Comparison of ENCODE assay signal across 29 mouse cellular contexts in genomic region chr4:137793611-137794010, GRCm38 (mm10). TPM values are rescaled to one million over a fixed set of nuclear protein-coding genes. Genes with fewer than 3 reads are reported as not detected.
DNase-seq lines count a peak whose midpoint lies in the region; ATAC-seq lines count a peak whose summit lies in the region.
"Had no signal": no experiment of that assay in that cellular context is flagged by ENCODE, and none has a peak within 500 bp of the region (broad histone marks: within the 10 kb centered on the region; RNA-seq: fewer than 3 reads in every experiment).

No protein-coding gene starts in this region.

- no peak overlapping the region for H3K4me3 ChIP-seq in kidney, embryonic 15.5 days (replicated peaks)
- H3K4me3 ChIP-seq in midbrain, embryonic 10.5 days, result no peak overlapping the region
- H3K4me3 ChIP-seq in midbrain, embryonic 11.5 days (ENCODE audit: low read depth, low read length), result no peak overlapping the region
- no peak overlapping the region for H3K4me3 ChIP-seq in embryonic facial prominence, embryonic 12.5 days
- H3K4me3 ChIP-seq in hindbrain, embryonic 14.5 days (replicated peaks; ENCODE audit: low read length), result no peak overlapping the region
- H3K4me3 ChIP-seq: forebrain, embryonic 10.5 days; forebrain, embryonic 15.5 days; heart, adult 2 months; heart, embryonic 12.5 days; hindbrain, embryonic 13.5 days; limb, embryonic 12.5 days had no signal

- no peak for ATAC-seq in kidney, embryonic 15.5 days (replicated peaks; ENCODE audit: low FRiP score)
- no peak for ATAC-seq in midbrain, embryonic 11.5 days (ENCODE audit: low FRiP score)
- ATAC-seq in embryonic facial prominence, embryonic 12.5 days (ENCODE audit: insufficient number of reproducible peaks, insufficient read depth, low FRiP score, low TSS enrichment), result no peak
- ATAC-seq in hindbrain, embryonic 14.5 days (ENCODE audit: low FRiP score), result no peak
- ATAC-seq: forebrain, embryonic 15.5 days; intestine, postnatal 0 days; midbrain, embryonic 16.5 days had no signal

- H3K27me3 ChIP-seq in kidney, embryonic 15.5 days, result peaks cover 44% of the 10 kb centered on the region
- peaks cover 49% of the 10 kb centered on the region for H3K27me3 ChIP-seq in midbrain, embryonic 10.5 days (ENCODE audit: low read depth, poor library complexity, severe bottlenecking)
- peaks cover 4% of the 10 kb centered on the region for H3K27me3 ChIP-seq in midbrain, embryonic 11.5 days (ENCODE audit: control insufficient read depth, insufficient read depth, low read length)
- peaks cover 33% of the 10 kb centered on the region for H3K27me3 ChIP-seq in embryonic facial prominence, embryonic 12.5 days
- H3K27me3 ChIP-seq in hindbrain, embryonic 14.5 days (ENCODE audit: control insufficient read depth, insufficient read depth, low read length), result 0 out of 2 replicates have a peak, but pooled peaks cover 9% of the 10 kb centered on the region

- DNase-seq in kidney, postnatal 14 days, result peak; percentile 23
- no peak for DNase-seq in midbrain, embryonic 10.5 days (ENCODE audit: low spot score)
- no peak for DNase-seq in midbrain, embryonic 11.5 days (ENCODE audit: low spot score, missing footprints)
- no peak for DNase-seq in hindbrain, embryonic 14.5 days (ENCODE audit: low spot score)
- no peak for DNase-seq in lung, postnatal 4 days
- DNase-seq: adrenal gland, postnatal 14 days; B cell, adult 2 months; cerebellum, adult 11 months; cerebellum, adult 9-10 months; cerebellum, postnatal 36 days; embryo, embryonic 11 days; heart, adult 2 months; heart, postnatal 4 days; layer of hippocampus, adult 9-11 months; lung, adult 18-20 months; lung, postnatal 10 days; right cerebral cortex, postnatal 25 days; thymus, postnatal 25 days had no signal

- H3K27ac ChIP-seq in kidney, embryonic 15.5 days, result no peak overlapping the region
- H3K27ac ChIP-seq in midbrain, embryonic 10.5 days (replicated peaks), result peak overlapping the region; percentile 28; the same call in 1 of the 2 replicates
- no peak overlapping the region for H3K27ac ChIP-seq in midbrain, embryonic 11.5 days (ENCODE audit: low read depth, low read length)
- H3K27ac ChIP-seq in embryonic facial prominence, embryonic 12.5 days, result peak overlapping the region; percentile 65
- H3K27ac ChIP-seq in hindbrain, embryonic 14.5 days, result no peak overlapping the region
- H3K27ac ChIP-seq: forebrain, embryonic 15.5 days; heart, adult 2 months; hindbrain, embryonic 13.5 days; kidney, postnatal 0 days; limb, embryonic 12.5 days had no signal

- H3K36me3 ChIP-seq in kidney, embryonic 15.5 days, result no peaks in the 10 kb centered on the region
- no peaks in the 10 kb centered on the region for H3K36me3 ChIP-seq in midbrain, embryonic 10.5 days
- H3K36me3 ChIP-seq in midbrain, embryonic 11.5 days (ENCODE audit: control insufficient read depth, insufficient read depth, low read length), result no peaks in the 10 kb centered on the region
- H3K36me3 ChIP-seq in embryonic facial prominence, embryonic 12.5 days, result no peaks in the 10 kb centered on the region
- H3K36me3 ChIP-seq in hindbrain, embryonic 14.5 days (replicated peaks; ENCODE audit: control insufficient read depth, insufficient read depth), result no peaks in the 10 kb centered on the region
- H3K36me3 ChIP-seq: forebrain, embryonic 10.5 days; forebrain, embryonic 15.5 days; G1E; heart, embryonic 12.5 days; hindbrain, embryonic 13.5 days; limb, embryonic 12.5 days had no signal

- H3K9me3 ChIP-seq in kidney, embryonic 15.5 days (replicated peaks), result no peaks in the 10 kb centered on the region
- H3K9me3 ChIP-seq in midbrain, embryonic 10.5 days (replicated peaks), result no peaks in the 10 kb centered on the region
- H3K9me3 ChIP-seq in midbrain, embryonic 11.5 days (ENCODE audit: control insufficient read depth, low read length), result no peaks in the 10 kb centered on the region
- no peaks in the 10 kb centered on the region for H3K9me3 ChIP-seq in embryonic facial prominence, embryonic 12.5 days
- no peaks in the 10 kb centered on the region for H3K9me3 ChIP-seq in hindbrain, embryonic 14.5 days (ENCODE audit: control insufficient read depth, low read length)
- H3K9me3 ChIP-seq: forebrain, embryonic 10.5 days; forebrain, embryonic 15.5 days; heart, embryonic 12.5 days; hindbrain, embryonic 13.5 days; limb, embryonic 12.5 days had no signal

- no peak overlapping the region for H3K4me2 ChIP-seq in kidney, embryonic 15.5 days
- H3K4me2 ChIP-seq in midbrain, embryonic 11.5 days, result no peak overlapping the region
- no peak overlapping the region for H3K4me2 ChIP-seq in embryonic facial prominence, embryonic 12.5 days (replicated peaks)
- H3K4me2 ChIP-seq in hindbrain, embryonic 14.5 days (replicated peaks), result no peak overlapping the region
- H3K4me2 ChIP-seq: forebrain, embryonic 15.5 days; heart, embryonic 12.5 days; hindbrain, embryonic 13.5 days; limb, embryonic 12.5 days had no signal

- 78% methylated on average over 7 of the region's 7 CpGs for WGBS in kidney, embryonic 15.5 days
- WGBS in midbrain, embryonic 10.5 days, result 86% methylated on average over 7 of the region's 7 CpGs
- WGBS in midbrain, embryonic 11.5 days, result 85% methylated on average over 7 of the region's 7 CpGs
- 86% methylated on average over 7 of the region's 7 CpGs for WGBS in embryonic facial prominence, embryonic 12.5 days
- 80% methylated on average over 7 of the region's 7 CpGs for WGBS in hindbrain, embryonic 14.5 days

- H3K9ac ChIP-seq in kidney, embryonic 15.5 days, result no peak overlapping the region
- no peak overlapping the region for H3K9ac ChIP-seq in midbrain, embryonic 11.5 days (ENCODE audit: low read length)
- no peak overlapping the region for H3K9ac ChIP-seq in embryonic facial prominence, embryonic 12.5 days
- no peak overlapping the region for H3K9ac ChIP-seq in hindbrain, embryonic 14.5 days
- H3K9ac ChIP-seq: forebrain, embryonic 15.5 days; heart, embryonic 12.5 days; hindbrain, embryonic 13.5 days; limb, embryonic 12.5 days had no signal

- H3K4me1 ChIP-seq in kidney, embryonic 15.5 days, result peaks cover 21% of the 10 kb centered on the region
- H3K4me1 ChIP-seq in midbrain, embryonic 10.5 days, result peaks cover 69% of the 10 kb centered on the region
- peaks cover 20% of the 10 kb centered on the region for H3K4me1 ChIP-seq in midbrain, embryonic 11.5 days (ENCODE audit: control insufficient read depth, insufficient read depth, low read length)
- H3K4me1 ChIP-seq in embryonic facial prominence, embryonic 12.5 days, result peaks cover 25% of the 10 kb centered on the region
- H3K4me1 ChIP-seq in hindbrain, embryonic 14.5 days (replicated peaks; ENCODE audit: control insufficient read depth, insufficient read depth, low read length), result peaks cover 14% of the 10 kb centered on the region; the same call in 1 of the 2 replicates

RNA-seq across cellular contexts. Expression of gene Alpl, which starts 2.6 kb away (rescaled TPM):
- polyA plus RNA-seq in kidney, embryonic 15.5 days (2015; fragmentation: Nextera tagmentation; extraction: Ambion mirVana), result 12.9 and 25.3 TPM in 2 replicates
- 34.2 and 38.6 TPM in 2 replicates for polyA plus RNA-seq in midbrain, embryonic 10.5 days (2016; fragmentation: Nextera tagmentation; extraction: Ambion mirVana)
- 23.7 and 24.5 TPM in 2 replicates for polyA plus RNA-seq in midbrain, embryonic 11.5 days (2014; fragmentation: Nextera tagmentation; extraction: Ambion mirVana)
- 23.0 and 23.7 TPM in 2 replicates for polyA plus RNA-seq in embryonic facial prominence, embryonic 12.5 days (2016; fragmentation: Nextera tagmentation; extraction: Ambion mirVana)
- 8.3 and 10.2 TPM in 2 replicates for polyA plus RNA-seq in hindbrain, embryonic 14.5 days (2014; fragmentation: Nextera tagmentation; extraction: Ambion mirVana)
- polyA plus RNA-seq: G1E had no signal

Comparison
In these comparisons a context has a peak if more than half of its experiments do, and no peak if none do; other contexts are left out.
1. H3K27ac ChIP-seq: peak in midbrain, embryonic 10.5 days (single experiment) and embryonic facial prominence, embryonic 12.5 days (single experiment); none in kidney, embryonic 15.5 days (single experiment), midbrain, embryonic 11.5 days (single experiment) and hindbrain, embryonic 14.5 days (single experiment).